Mouse (Mus musculus) Muller cell, postnatal 12 days (primary cell): ENCODE measurements around the gene Midn.
A peak's percentile ranks its signal among the peaks of the same experiment; 100 is the strongest.

ENCODE experiments used
- DNase-seq: peaks from one replicate; pipeline ENCODE4 v3.0.0-alpha.2; 2015; ENCODE audit errors: inconsistent ontology term

The Midn gene

DNA sequence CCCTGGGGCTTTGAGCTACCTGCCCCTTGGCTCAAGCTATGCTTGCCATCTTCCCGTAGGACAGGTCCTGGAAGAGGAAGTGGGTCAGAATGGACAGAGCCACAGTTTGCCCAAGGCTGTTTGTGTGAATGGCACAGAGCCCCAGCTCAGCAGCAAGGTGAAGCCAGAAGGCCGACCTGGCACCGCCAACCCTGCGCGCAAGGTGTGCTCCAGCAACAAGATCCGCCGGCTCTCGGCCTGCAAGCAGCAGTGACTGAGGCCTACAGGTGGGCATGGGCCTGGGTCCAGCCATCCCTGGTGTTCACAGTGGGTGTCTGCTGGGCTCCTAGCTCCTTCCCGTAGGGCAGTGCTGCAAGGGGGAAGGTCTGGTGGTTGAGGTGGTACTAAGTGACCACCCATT is 18.2 kb upstream of the Midn start:
- no peak for DNase-seq

DNA sequence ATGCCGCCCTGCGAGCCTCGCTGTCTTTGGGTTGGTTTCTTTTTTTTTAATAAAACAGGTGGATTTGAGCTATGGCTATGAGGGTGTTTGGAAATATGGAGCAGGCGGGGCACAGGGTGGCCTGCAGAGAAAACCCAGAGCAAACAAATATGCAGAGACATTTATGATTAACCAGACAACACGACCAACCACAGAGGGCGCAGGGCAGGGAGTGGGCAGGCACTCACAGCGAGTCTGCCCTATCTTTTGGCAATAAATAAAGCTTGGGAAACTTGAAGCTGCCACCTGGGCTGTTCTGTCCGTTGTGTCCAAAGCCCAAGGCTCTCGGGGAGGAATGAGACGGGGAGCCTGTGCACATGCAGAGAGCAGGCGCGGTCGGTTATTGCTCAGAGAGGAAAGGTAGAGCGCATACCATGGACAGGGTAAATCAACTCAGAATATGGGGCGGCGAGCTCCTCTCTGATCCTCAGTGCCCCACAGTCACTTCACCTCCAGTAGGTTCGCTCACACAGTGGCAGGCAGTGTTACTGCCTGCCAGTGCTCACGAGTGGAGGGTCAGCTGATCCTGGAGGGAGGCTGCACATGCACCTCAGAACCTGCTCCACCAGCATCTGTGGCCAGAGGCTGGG is 17.6 kb upstream of the Midn start:
- no peak for DNase-seq

DNA sequence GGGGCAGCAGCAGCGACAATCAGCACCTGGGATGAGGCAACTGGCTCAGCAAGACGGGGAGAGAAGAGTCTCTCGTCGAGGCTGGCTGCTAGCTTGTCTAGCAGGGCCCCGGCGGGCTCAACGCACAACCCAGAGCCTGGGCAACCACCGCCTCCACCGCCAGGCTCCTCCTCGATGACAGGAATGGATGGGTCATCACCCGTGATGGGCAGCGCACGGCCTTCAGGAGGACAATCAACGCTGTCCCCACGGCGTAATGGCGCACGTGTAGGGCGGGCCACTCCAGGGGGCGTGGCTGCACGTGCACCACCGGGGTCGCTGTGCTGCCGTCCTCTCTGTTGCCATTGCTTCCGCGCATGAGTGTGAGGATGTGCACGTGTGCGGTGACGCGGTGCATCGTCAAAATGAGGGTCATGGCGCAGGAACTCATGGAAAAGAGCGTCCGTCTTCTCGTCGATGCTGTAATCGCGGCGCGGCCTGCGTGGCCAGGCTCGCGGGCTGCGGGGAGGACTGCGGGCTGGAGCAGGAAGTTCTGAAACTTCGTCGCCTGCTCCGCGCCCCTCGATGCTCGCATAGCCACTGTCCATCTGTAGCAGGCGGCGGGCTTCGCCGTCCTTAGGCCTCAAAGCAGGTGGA is 16.6 kb upstream of the Midn start:
- peak; percentile 37 for DNase-seq

DNA sequence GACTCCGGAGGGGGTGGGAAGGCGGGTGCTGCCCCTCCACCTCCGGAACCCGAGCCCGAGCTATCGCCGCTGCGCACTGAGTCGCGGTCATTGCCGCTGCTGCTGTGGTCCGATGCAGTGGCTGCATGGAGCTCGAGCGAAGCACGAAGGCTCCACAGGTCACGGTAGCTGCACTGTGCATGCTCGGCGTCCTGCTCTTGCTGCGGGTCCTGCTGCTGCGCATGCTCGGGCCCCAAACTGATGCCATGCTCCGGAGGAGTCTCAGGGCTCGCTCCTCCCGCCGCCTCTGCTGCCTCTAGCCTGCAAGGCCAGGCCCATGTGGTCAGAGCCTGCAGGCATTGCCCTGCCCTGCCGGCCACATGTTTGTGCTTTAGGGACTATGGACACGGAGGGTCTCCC is 16.1 kb upstream of the Midn start:
- DNase-seq, result peak; percentile 21

DNA sequence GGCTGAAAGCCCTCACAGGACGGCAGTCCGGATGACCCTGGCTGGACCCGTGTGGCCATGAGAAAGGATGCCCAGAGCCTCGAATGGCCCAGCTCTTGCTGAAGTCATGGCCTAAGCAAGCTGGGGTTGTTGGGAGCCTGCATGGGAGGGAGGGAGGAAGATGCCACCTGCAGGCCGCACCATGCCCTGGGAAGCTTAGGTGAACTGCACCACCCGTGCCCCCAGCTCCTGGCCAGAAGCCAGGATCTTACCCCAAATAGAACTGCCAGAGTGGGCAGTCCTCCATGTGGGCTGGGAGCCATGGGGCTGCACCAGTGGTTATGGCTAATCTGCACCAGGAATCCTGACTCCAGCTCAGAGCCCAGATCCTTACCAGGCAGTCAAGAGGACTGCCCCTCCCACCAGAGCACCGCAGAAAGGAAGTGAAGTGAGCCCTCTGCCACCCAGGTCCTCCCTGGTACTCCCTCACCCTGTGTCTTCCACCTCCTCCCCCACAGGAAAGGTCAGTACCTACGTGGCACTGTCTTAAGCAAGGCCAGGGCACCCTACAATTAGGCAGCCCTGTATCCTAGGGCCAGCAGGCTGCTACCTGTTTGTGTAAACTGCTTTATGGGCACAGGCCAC is 14.7 kb upstream of the Midn start:
- DNase-seq, result peak; percentile 70

DNA sequence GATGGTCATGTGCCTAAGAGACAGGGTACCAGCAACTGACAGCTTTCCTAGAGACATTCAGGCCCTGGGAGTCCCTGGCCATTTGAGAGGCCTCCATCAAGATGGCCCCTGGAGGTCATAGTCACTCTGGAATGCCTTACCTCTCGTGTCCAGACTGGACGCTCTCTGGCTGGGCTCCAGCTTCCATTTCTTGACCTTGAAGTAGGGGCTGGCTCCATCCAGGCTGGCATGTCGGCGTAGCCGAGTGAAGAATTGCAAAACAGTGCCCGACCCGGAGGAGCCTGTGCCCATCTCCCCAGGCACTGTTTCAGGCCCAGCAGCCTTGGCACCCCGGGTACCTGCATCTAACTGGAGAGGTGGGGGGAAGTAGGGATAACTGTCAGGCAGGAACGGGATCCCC is 13.7 kb upstream of the Midn start:
- DNase-seq, result no peak

DNA sequence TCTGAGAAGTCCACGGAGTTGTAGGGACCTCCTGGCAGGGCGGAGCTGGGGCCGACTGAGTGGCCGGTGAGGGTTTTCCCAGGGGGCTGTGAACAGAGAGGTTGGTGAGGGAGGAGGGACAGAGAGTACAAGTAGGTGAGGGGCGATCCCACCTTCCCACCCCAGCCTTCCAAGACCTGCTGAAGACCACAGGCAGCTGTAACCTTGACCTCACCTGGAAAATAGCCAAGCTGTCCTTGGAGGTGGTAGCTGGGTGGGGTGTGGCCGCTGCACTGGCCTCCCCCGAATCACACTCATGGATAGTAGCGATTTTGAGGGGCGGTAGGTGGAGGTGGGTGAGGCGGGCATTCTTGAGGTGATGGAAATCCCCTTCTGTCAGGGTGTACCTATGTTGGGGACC is 12.9 kb upstream of the Midn start:
- no peak for DNase-seq

DNA sequence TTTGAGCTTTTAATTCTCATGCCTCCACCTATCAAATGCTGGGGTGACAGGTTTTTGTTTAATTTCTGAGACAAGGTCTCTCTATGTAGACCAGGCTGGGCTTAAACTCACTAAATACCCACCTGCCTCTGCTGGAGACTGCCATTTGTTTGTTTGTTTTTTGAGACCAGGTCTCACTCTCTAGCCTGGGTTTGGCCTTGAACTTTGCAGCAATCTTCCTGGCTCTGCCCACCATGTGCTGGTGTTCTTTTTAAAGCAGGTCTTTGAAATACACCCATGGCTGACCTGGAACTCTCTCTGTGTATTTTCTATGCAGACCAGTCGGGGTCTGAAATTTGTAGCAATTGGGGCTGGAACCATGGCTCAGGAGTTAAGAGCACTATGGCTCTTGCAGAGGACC is 12.4 kb upstream of the Midn start:
- DNase-seq, result no peak

DNA sequence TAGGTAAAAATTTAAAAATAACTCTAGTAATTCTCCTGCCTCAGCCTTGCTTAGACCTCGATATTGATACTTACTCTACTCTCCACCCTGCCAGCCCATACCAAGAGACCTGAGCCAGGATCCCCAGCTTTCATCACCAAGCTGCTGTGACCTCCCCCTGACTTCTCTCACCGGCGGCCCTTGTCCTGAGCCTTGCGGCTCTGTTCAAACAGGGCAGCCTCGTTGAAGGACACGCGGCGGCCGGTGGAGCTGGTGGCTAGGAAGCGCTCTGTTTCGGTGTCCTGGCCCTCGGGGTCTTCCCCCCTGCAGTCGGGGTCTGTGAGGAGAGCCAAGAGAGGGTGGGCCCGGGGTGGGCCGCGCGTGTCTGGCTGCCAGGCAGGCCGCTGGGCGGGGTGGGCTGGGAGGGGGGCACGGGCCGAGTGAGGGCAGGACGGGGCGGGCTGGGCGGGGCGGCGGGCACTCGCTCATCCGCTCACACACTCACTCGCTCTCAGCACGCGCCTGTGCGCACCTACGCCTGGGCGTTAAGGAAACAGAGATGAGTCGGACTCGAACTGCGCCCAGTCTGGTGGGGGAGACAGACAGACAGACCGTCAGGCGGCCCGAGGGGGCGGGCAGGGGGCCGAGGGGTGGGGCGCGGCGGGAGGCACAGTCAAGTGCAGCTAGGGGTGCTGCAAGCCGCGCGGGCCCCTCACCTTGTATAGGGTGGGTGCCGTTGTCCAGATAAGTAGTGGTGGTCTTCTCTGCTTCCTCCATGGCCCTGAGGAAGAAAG is 11.7 kb upstream of the Midn start:
- DNase-seq, result no peak

DNA sequence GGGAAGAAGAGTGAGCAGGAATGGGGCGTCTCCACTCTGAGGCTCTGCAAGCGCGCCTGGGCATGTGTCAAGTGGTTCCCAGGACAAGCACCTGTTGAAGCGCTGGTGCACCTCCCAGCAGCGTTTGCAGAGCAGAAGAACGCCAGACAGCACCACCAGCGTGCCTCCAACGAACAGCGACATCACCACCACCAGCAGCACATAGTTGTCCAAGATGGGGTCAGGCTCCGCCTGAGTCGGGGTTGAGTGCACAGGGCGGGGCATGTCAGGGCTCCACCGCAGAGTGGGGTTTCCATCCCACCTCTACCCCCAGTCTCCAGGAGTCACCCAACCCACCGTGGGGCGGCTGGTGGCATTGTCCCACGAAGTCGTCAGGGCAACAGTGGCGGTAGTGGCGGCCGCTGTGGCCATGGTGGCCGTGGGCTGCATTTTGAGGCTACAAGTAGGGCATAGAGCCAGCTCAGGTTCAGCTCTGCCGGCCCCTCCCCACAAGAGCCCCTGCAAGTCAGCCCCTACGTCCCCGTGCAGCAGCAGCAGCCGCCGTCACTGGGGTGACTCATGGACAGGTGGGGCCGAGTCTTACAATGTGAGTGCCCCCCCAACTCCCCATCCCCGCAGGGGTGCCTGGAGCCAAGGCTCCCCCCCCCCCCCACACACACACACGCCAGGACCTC is 11.0 kb upstream of the Midn start:
- peak; percentile 50 for DNase-seq

DNA sequence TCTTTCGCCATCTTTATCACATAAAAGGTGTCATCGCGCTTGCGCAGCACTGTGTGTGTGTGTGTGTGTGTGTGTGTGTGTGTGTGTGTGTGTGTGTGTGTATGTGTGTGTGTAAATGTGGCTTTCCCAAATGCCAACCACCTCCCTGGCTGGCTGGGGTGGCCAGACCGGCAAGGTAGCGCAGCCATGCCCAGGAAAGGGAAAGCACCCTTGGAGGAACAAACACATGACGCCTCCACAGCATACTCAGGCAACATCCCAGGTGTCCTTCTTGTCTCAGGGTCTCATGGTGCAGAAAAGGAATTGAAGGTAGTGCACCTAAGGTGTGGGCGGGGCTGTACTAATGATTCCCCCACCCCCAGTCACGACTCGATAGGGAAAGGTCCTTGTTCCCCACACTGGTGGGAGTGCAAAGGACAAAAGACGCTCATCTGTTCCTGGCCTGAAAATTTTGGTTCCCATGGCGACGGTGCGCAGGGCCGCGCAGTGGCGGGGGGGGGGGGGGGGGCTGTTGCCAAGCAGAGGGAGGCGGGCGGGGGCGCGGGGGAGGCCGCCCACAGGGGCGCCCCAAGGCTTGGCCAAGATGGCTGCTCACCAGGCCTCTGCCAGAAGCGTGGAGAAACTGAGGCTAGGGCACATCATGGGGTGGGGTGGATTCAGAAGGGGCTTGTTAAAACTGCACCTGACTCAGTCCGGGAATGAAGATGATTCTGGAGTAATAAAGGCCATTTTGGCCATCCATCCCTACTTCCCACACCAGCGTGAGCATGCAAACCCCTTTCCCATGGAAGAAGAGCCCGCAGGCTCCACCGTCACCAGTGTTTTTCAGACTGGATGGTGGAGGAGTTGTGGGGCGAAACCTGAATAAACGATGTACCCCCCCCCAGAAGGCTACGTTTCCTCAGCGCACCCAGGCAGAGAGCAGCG is 10.2 kb upstream of the Midn start:
- DNase-seq, result no peak

DNA sequence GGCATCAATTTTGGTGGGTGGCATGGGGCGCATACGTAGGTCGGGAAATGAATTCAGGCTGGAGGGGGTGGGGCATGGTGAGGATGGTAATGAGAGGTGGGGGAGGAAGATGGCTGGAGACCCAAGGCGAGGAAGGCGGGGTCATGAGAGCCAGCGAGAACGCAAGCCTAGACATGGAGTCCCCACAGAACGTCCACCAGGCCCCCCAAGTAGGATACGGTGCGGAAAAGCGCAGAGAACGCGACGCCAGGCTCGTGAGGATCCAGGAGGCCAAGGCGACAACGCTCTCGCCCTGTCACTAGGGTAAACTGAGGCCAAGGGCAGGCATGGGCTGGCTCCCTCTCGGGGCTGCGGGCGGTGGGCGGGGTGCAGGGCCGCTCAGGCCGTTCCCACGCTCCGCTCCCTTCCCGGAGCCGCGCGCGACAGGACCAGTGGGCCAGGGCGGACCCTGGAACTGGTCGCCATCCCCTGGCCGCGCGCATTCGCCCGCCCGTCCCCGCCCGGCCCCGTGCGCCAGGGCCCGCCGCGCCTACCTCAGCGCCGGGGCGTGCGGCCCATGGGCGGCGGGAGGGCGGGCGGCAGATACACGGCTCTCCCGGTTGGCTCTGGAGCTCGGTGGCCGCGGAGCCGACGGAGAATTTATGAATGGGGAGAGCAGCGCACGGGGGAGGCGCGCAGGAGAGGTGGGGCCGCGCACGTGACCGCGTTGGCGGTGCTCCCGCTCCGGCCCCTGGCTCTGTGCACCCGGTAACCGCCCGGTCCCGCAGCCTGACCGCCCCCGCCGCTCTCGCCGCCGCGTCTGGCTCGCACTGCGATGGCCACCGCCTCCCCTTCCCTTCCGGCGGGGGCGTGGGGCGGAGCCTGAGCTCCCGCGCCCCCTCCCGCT is 9.3 kb upstream of the Midn start, which contains the start of gene Atp5d:
TSS of gene Atp5d (plus strand) at position 80 of the 886 bp plus-strand sequence.
- DNase-seq, result peak; percentile 77

DNA sequence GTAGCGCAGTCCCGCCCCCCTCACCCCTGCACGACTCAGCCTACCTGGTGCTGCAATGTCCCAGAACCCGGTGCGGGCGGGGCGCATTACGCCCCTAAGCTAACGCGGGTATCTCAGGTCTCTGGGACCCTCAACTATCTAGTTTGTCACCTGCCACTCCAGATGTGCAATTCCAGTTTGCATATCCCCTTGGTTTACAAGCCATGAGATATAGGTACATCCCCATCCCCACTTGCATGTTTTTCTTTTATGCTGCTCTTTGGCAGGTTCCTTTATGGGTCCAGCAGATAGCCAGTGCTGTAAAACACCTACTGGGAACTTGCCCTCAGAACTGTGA is 8.7 kb upstream of the Midn start:
- DNase-seq, result no peak

DNA sequence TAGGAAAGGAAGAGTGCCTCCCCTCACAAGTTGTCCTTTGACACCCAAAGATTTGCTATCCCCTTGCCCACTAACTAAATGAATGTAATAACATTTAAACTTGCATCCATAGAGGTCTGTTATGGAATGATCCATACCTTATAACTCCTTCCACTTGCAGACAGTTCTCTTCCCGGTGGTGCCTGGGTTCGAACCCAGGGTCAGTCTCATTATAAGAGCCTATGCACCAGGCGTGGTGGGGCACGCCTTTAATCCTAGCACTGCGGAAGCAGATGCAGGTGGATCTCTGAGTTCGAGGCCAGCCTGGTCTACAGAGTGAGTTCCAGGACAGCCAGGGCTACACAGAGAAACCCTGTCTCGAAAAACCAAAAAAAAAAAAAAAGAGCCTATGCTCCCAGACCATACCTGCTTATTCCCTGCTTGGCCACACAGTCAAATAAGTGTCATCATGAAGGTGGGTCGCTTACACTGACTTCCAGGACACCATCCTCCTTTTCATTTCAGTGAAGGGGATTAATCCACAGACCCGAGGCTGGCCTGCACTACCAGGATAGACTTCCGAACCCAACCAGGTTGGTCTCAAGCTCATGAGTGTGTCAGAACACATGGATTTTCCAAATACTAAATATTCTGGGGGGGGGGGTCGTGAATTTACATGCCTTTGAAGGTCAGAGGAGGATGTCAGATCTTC is 8.0 kb upstream of the Midn start:
- DNase-seq, result no peak

DNA sequence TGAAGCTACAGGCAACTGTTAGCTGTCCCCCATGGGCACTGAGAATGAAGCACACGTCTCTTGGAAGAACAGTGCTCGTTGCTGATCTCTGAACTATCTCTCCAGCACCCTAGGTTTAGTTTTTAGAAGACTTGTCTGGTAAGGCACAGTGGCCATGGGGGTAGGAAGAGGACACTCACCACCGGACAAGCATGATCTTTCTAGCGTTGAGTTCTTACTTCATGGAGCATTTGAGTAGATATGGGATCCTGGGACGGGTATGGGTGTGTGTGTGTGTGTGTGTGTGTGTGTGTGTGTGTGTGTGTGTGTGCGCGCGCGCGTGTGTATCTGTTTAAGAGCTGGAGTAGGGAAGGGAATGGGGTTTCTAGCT is 7.4 kb upstream of the Midn start, which contains the start of gene Cbarp:
TSS of gene Cbarp (minus strand) at position 170 of the 370 bp plus-strand sequence.
- no peak for DNase-seq

DNA sequence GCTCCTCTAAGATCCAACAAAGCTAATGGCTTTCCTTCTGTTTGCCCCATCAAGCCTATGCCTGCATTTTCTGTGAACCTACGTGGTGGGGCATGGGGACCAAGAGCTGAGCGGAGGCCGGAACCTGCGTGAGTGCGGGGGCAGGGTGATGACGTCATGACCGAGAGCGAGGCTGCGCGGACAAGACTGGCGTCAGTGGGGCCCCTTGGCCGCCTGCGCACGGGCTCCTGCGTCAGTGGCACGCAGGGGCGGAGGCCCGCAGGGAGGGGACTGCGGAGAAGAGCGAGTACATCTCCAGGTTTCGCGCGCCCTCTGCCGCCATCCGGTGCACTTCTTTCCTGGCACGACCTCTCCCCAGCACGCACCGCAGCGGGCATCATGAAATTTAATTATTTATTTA is 6.8 kb upstream of the Midn start:
- peak; percentile 97 for DNase-seq

DNA sequence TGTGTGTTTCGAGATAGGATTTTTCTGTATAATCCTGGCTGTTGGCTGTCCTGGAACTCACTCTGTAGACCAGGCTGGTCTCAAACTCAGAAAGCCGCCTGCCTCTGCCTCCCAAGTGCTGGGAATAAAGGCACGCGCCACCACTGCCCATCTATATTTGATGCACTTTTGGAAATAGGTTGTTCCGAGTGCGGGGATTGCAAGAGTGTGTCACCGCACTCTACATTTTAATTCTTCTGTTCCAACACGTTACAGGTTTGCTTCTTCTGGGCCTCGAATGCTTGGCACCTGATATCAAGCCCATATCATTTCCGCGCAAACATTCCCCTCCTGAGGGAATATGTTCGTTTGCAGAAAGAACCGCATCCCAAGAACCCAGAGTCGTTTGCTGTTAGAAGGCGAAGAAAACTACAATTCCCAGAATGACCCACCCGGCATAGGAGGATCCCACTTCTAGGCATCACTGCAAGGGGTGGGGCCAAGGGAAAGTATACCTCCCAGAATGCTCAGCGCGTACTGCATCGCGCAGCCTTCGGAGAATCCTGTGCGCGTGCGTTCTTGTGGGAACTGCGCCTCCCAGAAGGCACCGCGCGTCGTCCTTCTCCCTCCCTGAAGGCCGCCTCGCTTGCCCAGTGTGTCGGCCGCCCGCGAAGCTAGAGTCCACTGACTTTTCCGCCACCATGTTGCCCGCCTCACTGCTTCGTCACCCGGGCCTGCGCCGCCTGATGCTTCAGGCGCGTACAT is 6.1 kb upstream of the Midn start:
- peak; percentile 96 for DNase-seq

DNA sequence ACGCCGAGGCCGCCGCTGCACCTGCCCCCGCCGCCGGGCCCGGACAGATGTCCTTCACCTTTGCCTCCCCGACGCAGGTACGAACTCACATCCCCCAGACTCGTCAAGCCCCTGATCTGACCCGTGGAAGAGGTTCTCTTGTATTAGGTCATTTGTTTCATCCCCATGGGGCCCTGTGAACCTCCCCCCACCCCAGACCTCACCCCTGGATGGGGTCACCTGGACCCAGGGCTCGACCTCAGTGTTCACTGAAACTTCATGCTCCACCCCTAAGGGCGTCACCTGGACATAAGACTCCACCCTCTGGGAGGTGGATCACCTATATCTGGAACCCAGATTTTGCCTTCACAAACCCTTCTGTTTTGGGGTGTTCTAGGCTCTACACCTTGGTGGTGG is 5.5 kb upstream of the Midn start:
- no peak for DNase-seq

DNA sequence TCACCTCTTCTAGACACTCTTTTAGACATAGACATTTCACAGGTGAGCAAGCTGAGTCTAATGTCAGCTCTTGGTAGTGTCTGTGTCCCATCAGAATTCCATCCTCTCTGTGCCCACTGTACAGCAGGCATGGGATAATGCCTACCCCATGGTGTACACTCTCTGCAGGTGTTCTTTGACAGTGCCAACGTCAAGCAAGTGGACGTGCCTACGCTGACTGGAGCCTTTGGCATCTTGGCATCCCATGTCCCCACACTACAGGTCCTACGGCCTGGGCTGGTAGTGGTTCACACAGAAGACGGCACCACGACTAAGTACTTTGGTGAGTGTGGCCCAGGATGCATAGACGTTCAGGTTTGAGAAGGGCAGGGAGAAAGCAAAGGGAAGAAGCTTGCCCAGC is 4.4 kb upstream of the Midn start:
- no peak for DNase-seq
